Mouse (Mus musculus) mouse trophoblast stem cell (cell line): ENCODE data around the gene Saxo2.

ENCODE experiments used
- in situ Hi-C, 2 experiments: fragments of 300-500 bp; cut with MseI, MboI; formaldehyde crosslinking; loops; 2 replicates in 1 of 2; 3 replicates in 1 of 2; pipeline ENCODE4 v1.15.1; 2025

The Saxo2 gene

GRCm38 (mm10) chr7:82648353-82649080 is at the start of gene Saxo2, which contains the start of gene Efl1:
Gene Saxo2 (minus strand): TSS chr7:82648528.
Gene Efl1 (plus strand): TSS chr7:82648614.
- in situ Hi-C loops, result no loop called here

DNA sequence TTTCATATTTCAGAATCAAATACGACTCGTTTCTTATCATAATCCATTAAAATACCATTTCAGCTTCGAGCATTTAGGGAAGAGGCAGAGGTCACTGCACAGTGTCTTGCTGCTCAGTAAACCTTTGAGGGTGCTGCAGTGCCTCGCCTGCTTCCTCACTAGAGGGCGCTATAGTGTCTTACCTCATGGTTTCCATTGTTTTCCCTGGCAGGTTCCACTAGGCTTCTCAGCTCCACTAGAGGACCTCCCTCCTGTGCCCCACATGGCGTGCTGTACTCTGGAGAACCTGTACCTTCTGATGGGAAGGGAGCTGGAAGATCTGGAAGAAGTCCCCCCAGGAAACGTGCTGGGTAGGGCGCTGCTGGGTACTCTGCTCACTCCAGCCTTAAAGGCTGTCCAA is 49.3 kb upstream of the Saxo2 start:
- in situ Hi-C loops, result no loop called here

DNA sequence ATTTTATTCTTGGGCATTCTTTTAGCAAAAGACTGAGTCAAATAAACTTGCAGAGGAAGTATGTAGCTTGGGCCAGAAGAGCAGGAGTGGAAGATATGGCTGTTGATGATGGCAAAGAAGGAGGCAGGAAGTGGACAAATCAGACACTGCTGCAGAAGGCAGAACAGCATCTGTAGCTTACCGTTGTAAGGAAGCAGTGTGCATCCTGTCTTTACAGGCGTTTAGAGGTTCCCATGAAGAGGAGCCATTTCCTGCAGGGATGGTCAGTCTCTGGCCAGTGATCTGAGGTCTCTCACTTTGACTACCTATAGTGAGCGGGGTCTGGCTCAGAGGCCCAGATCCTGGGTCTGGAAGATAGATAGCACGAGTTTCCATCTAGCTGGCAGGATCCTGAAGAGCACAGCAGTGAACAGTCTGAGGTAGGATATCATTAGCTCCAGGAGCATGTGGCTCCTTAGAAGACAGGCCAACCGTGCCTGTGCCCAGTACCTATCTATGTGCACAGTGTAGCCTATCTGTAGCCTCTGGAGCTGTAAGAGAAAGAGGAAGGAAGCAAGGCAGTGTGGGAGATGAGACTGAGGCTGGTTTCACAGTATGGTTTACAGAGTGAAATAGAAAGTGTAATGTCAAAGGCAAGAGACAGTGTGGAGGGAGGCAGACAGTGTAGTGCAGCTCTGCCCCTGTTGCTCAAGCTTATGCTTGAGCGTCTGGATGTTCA is 42.9 kb upstream of the Saxo2 start:
- in situ Hi-C loops, result no loop called here

DNA sequence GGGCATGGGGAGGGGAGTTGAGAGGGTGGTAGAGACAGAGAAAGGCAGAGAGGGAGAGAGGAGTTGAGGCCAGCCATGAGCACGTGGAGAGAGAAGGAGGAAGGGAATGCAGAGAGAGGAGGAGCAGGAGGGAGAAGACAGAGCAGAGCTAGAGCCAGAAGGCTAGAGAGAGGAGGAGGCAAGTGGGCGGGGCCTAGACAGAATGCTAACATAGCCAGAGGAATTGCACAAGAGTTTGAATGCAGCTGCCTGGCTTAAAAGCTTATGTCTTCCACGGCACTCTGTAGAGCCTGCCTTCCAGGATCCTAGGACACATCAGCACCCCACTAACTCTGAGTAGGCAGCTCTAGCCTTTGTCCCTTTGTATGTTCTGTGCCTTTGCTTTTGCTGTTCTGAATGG is 40.4 kb upstream of the Saxo2 start:
- in situ Hi-C loops, result no loop called here

GRCm38 (mm10) chr7:82679901-82680300 is 31.6 kb upstream of the Saxo2 start:
- in situ Hi-C loops, result no loop called here

- in situ Hi-C loops, result no loop called here
Observed at GRCm38 (mm10) chr7:82676834-82677233, 28.5 kb upstream of the Saxo2 start.

- in situ Hi-C loops, result no loop called here
Observed at GRCm38 (mm10) chr7:82676001-82676400, 27.7 kb upstream of the Saxo2 start.

GRCm38 (mm10) chr7:82664604-82665003 is 16.3 kb upstream of the Saxo2 start:
- in situ Hi-C loops, result no loop called here

- in situ Hi-C loops, result no loop called here
Observed at GRCm38 (mm10) chr7:82649081-82649445, 735 bp upstream of the Saxo2 start.

DNA sequence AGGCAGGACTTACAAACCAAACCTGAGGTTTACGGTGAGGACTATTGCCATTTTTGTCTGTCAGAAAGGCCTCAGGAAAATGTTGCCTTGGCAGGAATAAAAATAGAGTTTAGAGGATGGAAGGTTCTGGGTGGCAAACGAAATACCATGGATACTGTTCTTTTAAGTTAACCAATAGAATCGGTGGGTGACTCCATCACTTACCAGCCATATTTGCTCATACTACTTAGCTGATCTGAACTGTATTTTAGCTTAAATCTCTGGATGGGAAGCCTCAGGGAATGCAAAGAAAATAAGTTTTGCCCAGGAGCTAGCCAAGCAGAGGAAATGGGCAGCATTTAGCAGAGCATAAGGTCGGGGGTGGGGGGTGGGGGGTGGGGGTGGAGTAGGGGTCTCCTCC is 419 bp downstream of the Saxo2 start:
- in situ Hi-C loops, result no loop called here

- in situ Hi-C loops, result no loop called here
Observed at GRCm38 (mm10) chr7:82647183-82647582, 1.1 kb downstream of the Saxo2 start.

DNA sequence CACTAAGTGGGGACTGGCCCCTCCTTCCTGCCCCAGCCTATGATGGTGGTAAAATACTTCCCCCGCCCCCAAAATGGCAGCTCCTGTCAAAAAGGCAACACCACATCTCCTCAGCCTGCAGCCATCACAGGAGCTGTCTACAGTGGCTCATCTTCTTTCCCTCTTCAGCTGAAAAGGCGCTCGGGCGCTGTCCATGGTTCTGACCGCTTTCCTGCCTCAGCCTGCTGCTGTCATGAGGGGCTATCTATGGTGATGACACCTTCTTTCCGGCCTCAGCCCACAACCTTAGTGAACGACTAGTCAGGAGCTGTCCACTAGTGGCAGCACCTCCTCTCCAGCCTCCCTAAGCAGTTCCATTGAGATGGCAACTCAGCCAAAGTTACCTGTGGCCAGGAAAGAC is 23.0 kb downstream of the Saxo2 start:
- in situ Hi-C loops, result no loop called here

- in situ Hi-C loops, result no loop called here
Observed at GRCm38 (mm10) chr7:82609629-82610028, 38.7 kb downstream of the Saxo2 start.

GRCm38 (mm10) chr7:82605425-82605824 is 42.9 kb downstream of the Saxo2 start:
- in situ Hi-C loops, result no loop called here

GRCm38 (mm10) chr7:82602008-82602407 is 46.3 kb downstream of the Saxo2 start:
- in situ Hi-C loops, result no loop called here

GRCm38 (mm10) chr7:82590931-82591330 is 57.4 kb downstream of the Saxo2 start:
- in situ Hi-C loops, result no loop called here
